Mouse (Mus musculus) MEL (cell line): ENCODE data around the gene Lsm14a. TPM values are rescaled to one million over a fixed set of nuclear protein-coding genes. Genes with fewer than 3 reads are reported as not detected.

Experiments
- DNase-seq: peaks from one replicate; pipeline ENCODE4 v3.0.0; 2011; ENCODE audit warnings: low read depth, low spot score
- H3K27ac ChIP-seq: 2 replicates; pipeline ENCODE4 v1.5.1; 2012; ENCODE audit warnings: low read depth, mild to moderate bottlenecking, control low read depth, low read length, moderate library complexity; ENCODE audit not compliant: control insufficient read depth
- H3K27me3 ChIP-seq, 2 experiments: fragments of 150-350 bp in 1 of 2; sonication (generic) in 1 of 2; 2 replicates each; pipeline ENCODE4 v1.6.1; 2012; ENCODE audit warnings: low read length in 2 of 2, mild to moderate bottlenecking in 2 of 2, improper control_type of control experiment in 1 of 2, moderate library complexity in 1 of 2; ENCODE audit not compliant: insufficient read depth in 2 of 2, control insufficient read depth in 1 of 2
- H3K36me3 ChIP-seq, 2 experiments: 2 replicates each; pipeline ENCODE4 v1.6.1; 2012 to 2014; ENCODE audit warnings: low read length in 2 of 2, improper control_type of control experiment in 1 of 2, inconsistent platforms in 1 of 2, mild to moderate bottlenecking in 1 of 2; ENCODE audit not compliant: insufficient read depth in 2 of 2, control insufficient read depth in 1 of 2
- H3K4me1 ChIP-seq, 2 experiments: fragments of 150-350 bp in 1 of 2; sonication (generic) in 1 of 2; 2 replicates each; pipeline ENCODE4 v1.6.1; 2012; ENCODE audit warnings: low read length in 2 of 2, improper control_type of control experiment in 1 of 2, mild to moderate bottlenecking in 1 of 2; ENCODE audit not compliant: insufficient read depth in 2 of 2, control insufficient read depth in 1 of 2
- H3K4me3 ChIP-seq, 2 experiments: fragments of 150-350 bp in 1 of 2; sonication (generic) in 1 of 2; 2 replicates each; pipeline ENCODE4 v1.5.1; 2012; ENCODE audit warnings: low read depth in 2 of 2, low read length in 2 of 2, mild to moderate bottlenecking in 2 of 2, moderate library complexity in 2 of 2, control low read depth in 1 of 2, improper control_type of control experiment in 1 of 2; ENCODE audit not compliant: control insufficient read depth in 1 of 2, insufficient read depth in 1 of 2
- H3K79me2 ChIP-seq: 2 replicates; pipeline ENCODE4 v1.6.1; 2012; ENCODE audit warnings: mild to moderate bottlenecking, low read length, moderate library complexity; ENCODE audit not compliant: control insufficient read depth, poor library complexity, insufficient read depth
- H3K9ac ChIP-seq: 2 replicates; pipeline ENCODE4 v1.6.1; 2012; ENCODE audit warnings: low read depth, mild to moderate bottlenecking, control low read depth, low read length, moderate library complexity; ENCODE audit not compliant: control insufficient read depth, poor library complexity, severe bottlenecking
- H3K9me3 ChIP-seq: fragments of 150-350 bp; sonication (generic); replicated peaks from 2 replicates; pipeline ENCODE4 v1.6.1; 2012; ENCODE audit warnings: mild to moderate bottlenecking, low read length, improper control_type of control experiment, moderate library complexity; ENCODE audit not compliant: insufficient read depth
- BHLHE40 ChIP-seq: IDR thresholded peaks from 2 replicates; pipeline ENCODE4 v1.6.1; 2012; ENCODE audit warnings: low read depth, mild to moderate bottlenecking, inconsistent platforms, low read length, improper control_type of control experiment, borderline replicate concordance
- CHD1 ChIP-seq: IDR thresholded peaks from 2 replicates; pipeline ENCODE4 v1.6.1; 2012; ENCODE audit warnings: low read depth, mild to moderate bottlenecking, inconsistent platforms, low read length, improper control_type of control experiment
- CTCF ChIP-seq, 3 experiments: IDR thresholded peaks in 2 of 3; conservative IDR thresholded peaks in 1 of 3; 2 replicates each; pipeline ENCODE4 v1.5.1; 2011 to 2012; ENCODE audit warnings: low read length in 3 of 3, low read depth in 2 of 3, mild to moderate bottlenecking in 2 of 3, improper control_type of control experiment in 1 of 3, inconsistent platforms in 1 of 3, mixed read lengths in 1 of 3, moderate library complexity in 1 of 3; ENCODE audit not compliant: control insufficient read depth in 1 of 3, insufficient read depth in 1 of 3, poor library complexity in 1 of 3, severe bottlenecking in 1 of 3
- EP300 ChIP-seq, 2 experiments: IDR thresholded peaks; 2 replicates each; pipeline ENCODE4 v1.6.1; 2011; ENCODE audit warnings: improper control_type of control experiment in 2 of 2, low read length in 2 of 2, low read depth in 1 of 2, mild to moderate bottlenecking in 1 of 2
- ETS1 ChIP-seq: IDR thresholded peaks from 2 replicates; pipeline ENCODE4 v1.6.1; 2012; ENCODE audit warnings: low read depth, mild to moderate bottlenecking, inconsistent platforms, low read length, improper control_type of control experiment, moderate library complexity
- GABPA ChIP-seq: IDR thresholded peaks from 2 replicates; pipeline ENCODE4 v1.6.1; 2012; ENCODE audit warnings: low read depth, mild to moderate bottlenecking, inconsistent platforms, low read length, improper control_type of control experiment, moderate library complexity
- JUND ChIP-seq: IDR thresholded peaks from 2 replicates; pipeline ENCODE4 v1.6.1; 2011; ENCODE audit warnings: low read depth, mild to moderate bottlenecking, improper control_type of control experiment, low read length
- KAT2A ChIP-seq: conservative IDR thresholded peaks from 2 replicates; pipeline ENCODE4 v1.6.1; 2012; ENCODE audit warnings: low read depth, low read length, improper control_type of control experiment, inconsistent platforms
- MAX ChIP-seq: IDR thresholded peaks from 2 replicates; pipeline ENCODE4 v1.6.1; 2011; ENCODE audit warnings: low read length, improper control_type of control experiment
- POLR2AphosphoS2 ChIP-seq: IDR thresholded peaks from 2 replicates; pipeline ENCODE4 v1.6.1; 2011; ENCODE audit warnings: low read length, improper control_type of control experiment
- POLR2AphosphoS5 ChIP-seq: IDR thresholded peaks from 2 replicates; pipeline ENCODE4 v1.6.1; 2012; ENCODE audit warnings: low read depth, borderline replicate concordance, mild to moderate bottlenecking, inconsistent platforms, low read length, moderate library complexity, mixed read lengths
- RAD21 ChIP-seq: IDR thresholded peaks from 2 replicates; pipeline ENCODE4 v1.6.1; 2011; ENCODE audit warnings: mild to moderate bottlenecking, low read depth, low read length, improper control_type of control experiment
- RCOR1 ChIP-seq: IDR thresholded peaks from 2 replicates; pipeline ENCODE4 v1.6.1; 2012; ENCODE audit warnings: low read depth, mild to moderate bottlenecking, inconsistent platforms, low read length, improper control_type of control experiment
- SMC3 ChIP-seq: IDR thresholded peaks from 2 replicates; pipeline ENCODE4 v1.6.1; 2011; ENCODE audit warnings: low read depth, low read length, improper control_type of control experiment
- TAL1 ChIP-seq: IDR thresholded peaks from 2 replicates; pipeline ENCODE4 v1.6.1; 2012; ENCODE audit warnings: mild to moderate bottlenecking, inconsistent platforms, low read length, moderate library complexity, mixed read lengths
- USF1 ChIP-seq: IDR thresholded peaks from 2 replicates; pipeline ENCODE4 v1.6.1; 2014; ENCODE audit warnings: low read depth, mild to moderate bottlenecking, inconsistent platforms, low read length, improper control_type of control experiment, moderate library complexity
- ZC3H11A ChIP-seq: IDR thresholded peaks from 2 replicates; pipeline ENCODE4 v1.6.1; 2012; ENCODE audit warnings: low read depth, mild to moderate bottlenecking, inconsistent platforms, low read length, improper control_type of control experiment
- ZKSCAN1 ChIP-seq: IDR thresholded peaks from 2 replicates; pipeline ENCODE4 v1.6.1; 2012; ENCODE audit warnings: low read depth, mild to moderate bottlenecking, inconsistent platforms, low read length, improper control_type of control experiment, moderate library complexity
- ZMIZ1 ChIP-seq: IDR thresholded peaks from 2 replicates; pipeline ENCODE4 v1.6.1; 2012; ENCODE audit warnings: low read depth, mild to moderate bottlenecking, inconsistent platforms, low read length, improper control_type of control experiment, moderate library complexity
- ZNF384 ChIP-seq: IDR thresholded peaks from 2 replicates; pipeline ENCODE4 v1.6.1; 2012; ENCODE audit warnings: low read depth, mild to moderate bottlenecking, inconsistent platforms, low read length, improper control_type of control experiment
- polyA plus RNA-seq, 2 experiments: library from polyadenylated mRNA; stranded (reverse) in 1 of 2; unstranded in 1 of 2; fragments of >175 nt in 1 of 2; fragments of >200 nt in 1 of 2; gene quantifications; 2 replicates each; pipeline versions ENCODE4 v1.2.1 to v1.2.4; 2012; ENCODE audit warnings: low replicate concordance in 2 of 2, low read depth in 1 of 2; ENCODE audit not compliant: insufficient read length in 2 of 2, insufficient read depth in 1 of 2, missing spikeins in 1 of 2
- total RNA-seq: library from RNA; depleted of rRNA; stranded (reverse); fragments of 300-350 nt; gene quantifications from 2 replicates; pipeline ENCODE4 v1.2.3, GENCODE M21; 2012

Lsm14a gene
- total and polyA plus RNA-seq, 3 experiments = 66.4 to 371 (median 233) TPM

GRCm38 (mm10) chr7:34324005-34324404, 69.1 kb downstream of the Lsm14a start:
- H3K4me3 ChIP-seq = no peak overlapping the region
- no peak overlapping the region for H3K27ac ChIP-seq
- H3K4me1 ChIP-seq = no peaks in the 10 kb centered on the region
- peak; percentile 40 for DNase-seq
- H3K9me3 ChIP-seq = no peaks in the 10 kb centered on the region
- TF ChIP-seq RCOR1 (no peak), RAD21 (peak; percentile 29), ZKSCAN1 (no peak), CHD1 (no peak), GABPA (no peak), ZMIZ1 (no peak), CTCF (IDR thresholded peaks at IDR 0.05 in 2 of 3, conservative IDR thresholded peaks at IDR 0.05 in 1 of 3; ENCODE audit: control insufficient read depth in 1 of 3, insufficient read depth in 1 of 3, low read depth in 2 of 3, low read length in 3 of 3, poor library complexity in 1 of 3, severe bottlenecking in 1 of 3) (peak; percentile 35 to 41 (median 39)), SMC3 (peak; percentile 19; the same call in 1 of the 2 replicates)
- TF ChIP-seq, all 39 proteins: peak for 3
- Histone ChIP-seq H3K79me2 (no peaks in the 10 kb centered on the region), H3K36me3 (no peaks in the 10 kb centered on the region), H3K27me3 (no peaks in the 10 kb centered on the region; a peak in 1 of 4 replicates), H3K9ac (no peak overlapping the region)

DNA sequence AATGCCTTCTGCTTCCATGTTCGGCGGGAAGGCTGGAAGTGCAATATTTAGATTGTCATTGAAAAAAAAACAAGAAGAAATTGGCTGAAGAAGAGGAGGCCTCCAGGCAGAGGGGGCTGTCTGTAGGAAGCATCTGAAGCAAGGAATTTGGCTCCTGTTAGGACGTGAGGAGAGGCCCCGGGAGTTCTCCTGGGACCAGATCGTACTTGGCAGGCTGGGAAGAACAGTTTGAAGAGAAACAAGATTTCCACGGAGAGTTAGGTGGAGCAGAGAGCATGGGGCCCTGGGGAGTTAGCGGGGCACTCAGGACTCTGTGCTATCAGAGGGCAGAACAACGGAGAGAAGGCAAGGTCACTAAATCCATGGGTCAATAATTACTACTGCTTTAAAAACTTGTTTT, 69.8 kb downstream of the Lsm14a start:
- H3K27me3 ChIP-seq = no peaks in the 10 kb centered on the region; a peak in 1 of 4 replicates
- no peaks in the 10 kb centered on the region for H3K79me2 ChIP-seq
- no peaks in the 10 kb centered on the region for H3K4me1 ChIP-seq
- H3K36me3 ChIP-seq = no peaks in the 10 kb centered on the region
- DNase-seq = no peak
- TF ChIP-seq RCOR1 (no peak), POLR2AphosphoS5 (no peak), ZC3H11A (no peak), EP300 (IDR thresholded peaks at IDR 0.05; ENCODE audit: low read depth in 1 of 2, low read length in 2 of 2) (no peak), BHLHE40 (no peak), ZMIZ1 (no peak)
- H3K27ac ChIP-seq = no peak overlapping the region
- no peak overlapping the region for H3K9ac ChIP-seq
- H3K4me3 ChIP-seq = no peak overlapping the region
- H3K9me3 ChIP-seq = no peaks in the 10 kb centered on the region

GRCm38 (mm10) chr7:34321958-34322357, 71.2 kb downstream of the Lsm14a start:
- Histone ChIP-seq H3K27me3 (no peaks in the 10 kb centered on the region; a peak in 1 of 4 replicates), H3K27ac (no peak overlapping the region)

More at GRCm38 (mm10) chr7:34321958-34322357, 71.2 kb downstream of the Lsm14a start:
- Histone ChIP-seq H3K4me3 (no peak overlapping the region), H3K79me2 (no peaks in the 10 kb centered on the region), H3K9me3 (no peaks in the 10 kb centered on the region), H3K36me3 (no peaks in the 10 kb centered on the region), H3K4me1 (no peaks in the 10 kb centered on the region), H3K9ac (no peak overlapping the region)
- TF ChIP-seq POLR2AphosphoS2 (no peak), KAT2A (no peak), RCOR1 (no peak), MAX (no peak), USF1 (no peak), ZNF384 (no peak), TAL1 (no peak), JUND (no peak), ZC3H11A (no peak), SMC3 (no peak), ETS1 (no peak)
- DNase-seq = no peak
